Mouse (Mus musculus): ENCODE measurements around the gene Pard3b.

Gene Pard3b

GRCm38 (mm10) chr1:61751008-61751407 is 112.4 kb downstream of the Pard3b start:
- DNase-seq (ENCODE audit: low spot score in 2 of 2), result no peak

DNA sequence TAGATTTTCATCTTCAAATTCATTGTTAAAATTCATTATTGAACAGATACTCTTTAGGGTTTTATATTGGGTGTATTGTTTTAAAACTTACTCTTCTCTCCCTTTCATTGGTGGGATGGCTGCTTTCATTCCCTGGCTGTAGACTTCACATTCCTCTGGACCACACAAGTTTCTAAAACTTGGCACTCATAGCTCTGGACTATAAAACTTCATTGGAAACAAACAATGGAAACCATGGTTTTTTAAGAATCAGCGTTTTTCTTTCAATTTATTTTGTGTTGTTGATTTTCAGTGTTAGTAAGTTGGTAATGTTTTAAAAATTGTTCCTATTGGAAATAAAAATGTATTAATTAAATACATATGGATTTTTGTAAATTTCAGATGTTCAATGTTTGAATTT is 118.1 kb downstream of the Pard3b start:
- DNase-seq (ENCODE audit: low spot score in 2 of 2), result no peak

DNA sequence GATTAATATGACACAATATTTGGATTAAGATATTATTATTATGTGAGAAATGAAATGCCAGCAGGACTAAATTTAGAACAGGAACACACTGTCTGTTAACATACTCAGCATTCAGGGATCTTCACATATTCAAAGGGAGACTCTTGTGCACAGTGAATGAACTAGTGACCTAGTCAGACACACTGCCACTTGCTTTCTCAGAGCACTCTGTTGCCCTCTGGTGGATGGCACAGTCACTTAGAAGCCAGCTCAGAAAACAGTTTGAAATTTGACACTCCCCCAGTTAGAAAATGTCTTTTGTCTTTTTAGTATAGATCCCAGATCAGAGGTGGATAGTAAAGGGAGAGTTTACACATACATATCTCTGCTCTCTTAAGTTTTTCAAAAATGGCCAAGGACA is 132.6 kb downstream of the Pard3b start:
- DNase-seq (ENCODE audit: low spot score in 2 of 2), result peak; percentile 34 to 66

- no peak for DNase-seq (ENCODE audit: low spot score in 2 of 2)
Observed at GRCm38 (mm10) chr1:61778731-61779130, 140.1 kb downstream of the Pard3b start.

DNA sequence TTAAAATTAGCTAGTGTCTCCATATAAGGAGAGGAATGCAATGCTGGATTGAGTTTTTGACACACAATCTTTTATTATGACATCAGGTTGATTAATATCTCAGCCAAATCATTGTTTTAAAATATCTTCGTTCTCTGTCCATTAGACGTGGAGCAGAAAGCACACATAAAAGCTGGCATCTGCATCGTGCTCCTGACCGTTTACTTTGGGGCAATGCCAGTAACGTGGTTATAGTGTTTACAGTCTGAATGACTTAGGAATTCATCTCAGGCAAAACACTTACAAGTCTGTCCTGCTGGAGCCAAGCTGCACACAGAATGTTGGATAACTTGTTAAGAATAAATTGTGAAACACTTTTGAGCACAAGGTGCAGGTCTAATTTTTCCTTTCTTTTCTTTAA is 141.3 kb downstream of the Pard3b start:
- no peak for DNase-seq (ENCODE audit: low spot score in 2 of 2)

GRCm38 (mm10) chr1:61796296-61796695 is 157.7 kb downstream of the Pard3b start:
- DNase-seq (ENCODE audit: low spot score in 2 of 2), result peak in 1 of 2 experiments; percentile 3

GRCm38 (mm10) chr1:61820213-61820612 is 181.6 kb downstream of the Pard3b start:
- DNase-seq (ENCODE audit: low spot score in 2 of 2), result no peak

DNA sequence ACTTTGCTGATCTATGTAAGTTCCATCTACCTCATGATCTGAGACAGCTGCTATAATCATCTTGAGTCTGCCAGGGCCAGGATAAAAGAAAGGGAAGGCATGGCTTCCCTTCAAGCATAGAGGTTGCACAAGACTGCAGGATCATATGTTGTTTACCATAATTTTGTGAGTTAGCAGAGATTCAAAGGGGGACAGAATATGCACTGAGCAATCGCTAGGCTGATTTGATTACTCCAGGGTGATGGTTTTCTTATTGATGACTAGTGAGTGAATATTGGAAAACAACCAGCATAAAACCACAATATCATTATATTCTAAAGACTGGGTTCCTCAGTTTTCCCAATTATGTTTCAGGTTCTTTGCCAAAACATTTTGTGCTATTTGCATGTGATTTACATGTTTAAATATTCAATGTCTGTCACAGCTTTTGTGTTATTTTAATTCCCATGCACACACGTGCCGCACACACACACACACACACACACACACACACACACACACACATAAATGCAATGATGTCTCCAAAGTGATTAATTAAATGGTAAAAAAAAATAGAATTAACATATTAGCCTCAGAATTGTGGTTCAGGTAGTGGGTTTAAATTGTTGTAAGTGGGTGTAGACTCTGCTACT is 187.1 kb downstream of the Pard3b start:
- no peak for DNase-seq (ENCODE audit: low spot score in 2 of 2)

DNA sequence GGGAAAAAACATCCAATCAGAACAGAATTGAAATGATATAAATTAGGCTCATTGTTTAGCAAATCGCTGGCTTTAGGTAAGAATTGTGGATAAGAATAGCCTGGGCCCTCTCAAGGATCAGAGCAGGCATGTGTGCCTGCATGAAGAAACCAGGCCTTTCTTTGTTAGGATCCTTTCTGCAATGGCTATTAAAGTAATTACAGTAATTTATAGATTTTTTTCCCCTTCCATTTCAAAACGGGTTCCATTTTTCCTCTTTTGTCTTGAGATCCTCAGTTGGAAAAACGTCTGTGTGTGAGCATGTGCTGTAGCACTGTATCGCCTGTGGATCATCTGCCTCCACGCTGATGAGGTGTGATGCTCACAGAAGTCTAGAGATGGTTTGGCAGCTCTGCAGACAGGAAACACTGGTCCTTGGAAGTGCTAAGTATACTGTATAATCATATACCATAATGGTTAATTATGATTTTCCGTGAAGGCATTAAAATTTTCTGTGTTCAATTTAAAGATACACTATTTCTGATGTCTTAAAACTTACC is 198.5 kb downstream of the Pard3b start:
- no peak for DNase-seq (ENCODE audit: low spot score in 2 of 2)

GRCm38 (mm10) chr1:61846606-61847005 is 208.0 kb downstream of the Pard3b start:
- DNase-seq (ENCODE audit: low spot score in 2 of 2), result no peak

DNA sequence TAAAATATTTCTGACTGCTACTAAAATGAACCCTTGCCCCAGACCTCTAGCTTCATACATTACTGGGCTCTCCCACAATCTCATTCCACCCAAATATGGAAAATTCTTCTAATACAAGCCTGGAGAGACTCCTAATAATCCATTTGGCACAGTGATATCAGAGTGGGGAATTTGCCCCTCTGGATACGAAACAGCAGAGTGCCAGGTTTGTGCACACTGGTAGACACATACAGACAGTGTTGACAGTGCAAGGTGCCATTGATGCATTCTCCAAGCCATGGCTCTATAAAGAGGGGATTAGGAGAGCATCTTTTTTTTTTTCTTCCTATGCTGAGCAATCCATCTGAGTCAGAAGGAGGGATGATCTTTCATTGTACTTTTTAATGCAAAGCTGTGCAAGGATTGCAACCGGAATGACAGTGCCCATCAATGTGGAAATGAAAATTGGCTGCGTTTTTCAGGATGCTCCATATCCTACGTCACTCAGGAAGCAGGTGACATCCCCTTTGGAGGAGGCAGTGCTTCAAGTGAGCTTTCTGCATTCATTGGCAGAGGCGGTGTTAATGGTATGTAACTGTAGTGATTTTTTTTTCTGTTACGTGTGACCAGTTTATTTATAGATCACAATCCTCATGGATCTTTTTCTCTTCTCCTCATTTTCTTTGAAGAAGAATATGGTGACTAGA is 210.5 kb downstream of the Pard3b start:
- no peak for DNase-seq (ENCODE audit: low spot score in 2 of 2)

DNA sequence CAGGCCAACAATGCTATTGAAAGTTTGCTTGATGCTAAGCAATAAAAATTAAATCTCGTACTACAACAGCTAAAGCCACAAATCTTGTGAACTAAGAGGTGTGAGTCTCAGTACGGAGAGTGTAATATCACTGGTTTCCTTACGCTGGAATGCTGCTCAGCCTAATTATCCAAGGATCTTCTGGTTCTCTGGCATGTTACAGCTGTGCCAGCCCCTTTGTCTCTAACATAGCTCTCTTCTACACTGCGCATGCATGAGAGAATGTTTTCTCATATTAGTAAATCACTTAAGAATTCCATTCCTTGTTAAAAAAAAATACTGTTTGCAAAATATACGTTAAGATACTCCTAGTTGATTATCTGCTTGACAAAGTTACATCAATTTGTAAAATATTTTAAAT is 211.8 kb downstream of the Pard3b start:
- no peak for DNase-seq (ENCODE audit: low spot score in 2 of 2)

- no peak for DNase-seq (ENCODE audit: low spot score in 2 of 2)
Observed at GRCm38 (mm10) chr1:61851176-61851575, 212.6 kb downstream of the Pard3b start.

DNA sequence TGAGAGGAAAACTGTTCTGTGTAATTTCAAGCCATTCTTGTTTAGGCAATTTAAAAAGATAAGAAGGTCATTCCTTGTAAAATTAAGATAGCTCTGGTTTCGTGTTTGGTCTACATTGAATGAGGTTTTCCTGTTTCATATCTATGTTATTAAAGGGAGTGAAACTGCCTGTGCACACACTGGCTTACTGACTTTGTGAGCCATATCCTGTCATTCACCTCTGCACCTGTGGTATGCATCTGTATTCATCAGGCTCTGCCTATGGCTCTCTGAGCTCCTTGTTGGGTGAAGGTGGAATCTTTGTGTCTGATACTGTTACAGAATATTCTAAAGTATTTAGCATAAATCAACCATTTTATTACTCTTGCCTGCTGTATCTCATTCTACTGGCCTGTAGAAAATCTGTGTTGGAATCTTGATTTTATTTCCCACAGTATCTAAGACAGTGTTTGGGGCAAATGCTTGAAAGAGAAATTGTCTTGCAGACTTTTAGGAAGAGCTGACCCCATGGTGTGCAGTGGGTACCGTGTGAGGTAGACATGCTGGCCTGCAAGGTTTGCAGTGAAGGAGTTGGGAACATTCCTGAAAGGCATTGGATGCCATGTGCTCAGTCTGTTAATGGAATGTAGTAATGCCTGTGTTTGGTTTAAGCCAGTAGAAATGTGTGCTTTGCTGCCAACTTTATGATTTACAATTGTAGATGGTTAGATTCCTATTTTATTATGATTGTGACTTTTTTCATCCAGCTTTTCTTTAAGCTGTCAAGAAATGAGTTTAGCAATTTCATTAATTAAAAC is 228.9 kb downstream of the Pard3b start:
- no peak for DNase-seq (ENCODE audit: low spot score in 2 of 2)

DNA sequence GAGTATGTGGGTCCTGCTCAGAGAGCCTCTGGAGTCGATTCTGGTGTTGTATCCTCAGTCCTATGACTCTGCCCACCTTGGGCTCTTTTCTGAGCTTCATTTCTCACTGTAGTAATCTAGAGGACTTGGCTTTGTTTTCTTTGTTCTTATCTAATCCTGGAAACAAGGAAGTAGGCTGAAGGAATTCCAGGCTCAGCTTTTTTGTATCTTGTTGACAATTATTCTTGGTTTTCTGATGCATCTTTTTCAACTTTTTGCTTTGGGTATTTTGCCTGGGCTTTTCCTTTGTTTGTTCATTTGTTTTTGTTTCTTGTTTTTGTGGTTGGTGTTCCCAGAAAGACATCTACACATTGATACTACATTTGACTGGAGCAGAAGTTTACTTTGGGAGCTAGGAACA is 236.3 kb downstream of the Pard3b start:
- no peak for DNase-seq (ENCODE audit: low spot score in 2 of 2)

GRCm38 (mm10) chr1:61879706-61880470 is 241.3 kb downstream of the Pard3b start:
- DNase-seq (ENCODE audit: low spot score in 2 of 2), result no peak

- DNase-seq (ENCODE audit: low spot score in 2 of 2), result peak in 1 of 2 experiments; percentile 50
Observed at GRCm38 (mm10) chr1:61896048-61896447, 257.4 kb downstream of the Pard3b start.

DNA sequence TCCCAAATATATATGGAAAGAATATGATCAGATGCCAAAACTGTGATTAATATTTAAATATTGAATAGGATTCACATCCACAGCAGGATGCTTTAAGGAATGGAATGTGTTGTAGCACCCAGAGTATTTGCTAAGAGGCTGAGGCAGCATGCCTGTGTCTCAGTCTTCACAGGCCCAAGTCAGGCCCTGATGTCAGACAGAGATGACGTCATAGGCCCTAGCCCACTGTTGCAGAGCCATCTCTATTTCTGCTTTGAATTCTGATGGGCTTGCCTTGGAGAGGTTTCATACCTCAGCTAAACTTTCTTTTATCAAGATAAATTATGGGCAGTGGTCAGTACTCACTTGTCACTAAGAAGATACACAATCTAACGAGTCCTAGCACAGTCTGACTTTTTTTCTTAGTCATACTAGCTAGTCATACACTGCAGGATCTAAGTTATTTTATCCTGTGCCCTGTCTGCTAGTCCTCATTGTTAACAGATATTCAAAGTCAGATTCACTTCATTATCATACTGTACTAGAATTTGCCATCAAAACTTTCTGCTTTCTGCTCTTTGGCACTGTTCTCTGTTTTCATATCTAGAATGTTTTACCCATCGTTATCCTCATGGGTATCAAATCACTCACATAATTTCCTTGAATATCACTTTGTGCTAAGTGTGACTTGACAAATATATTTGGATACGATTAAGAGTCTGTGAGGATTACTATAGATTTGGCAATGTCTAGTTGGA is 264.8 kb downstream of the Pard3b start:
- DNase-seq (ENCODE audit: low spot score in 2 of 2), result no peak

DNA sequence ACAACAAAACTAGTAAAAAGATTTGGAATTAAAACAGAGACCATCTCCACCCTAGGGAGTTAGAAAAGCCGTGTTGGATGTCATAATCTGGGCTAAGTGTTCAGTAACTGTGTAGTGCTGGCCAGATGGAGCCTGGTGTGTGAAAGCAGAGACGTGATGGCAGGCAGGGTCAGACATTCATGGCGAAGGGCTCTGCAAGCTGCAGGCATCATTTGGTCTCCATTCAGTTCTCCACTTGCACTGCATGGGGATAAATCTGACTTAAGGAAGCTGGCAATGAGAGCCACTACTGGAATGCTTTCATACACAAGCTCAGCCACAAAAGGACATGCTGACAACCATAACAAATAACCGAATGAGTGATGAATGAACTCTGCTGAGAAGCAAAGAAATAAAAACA is 265.4 kb downstream of the Pard3b start:
- DNase-seq (ENCODE audit: low spot score in 2 of 2), result no peak

DNA sequence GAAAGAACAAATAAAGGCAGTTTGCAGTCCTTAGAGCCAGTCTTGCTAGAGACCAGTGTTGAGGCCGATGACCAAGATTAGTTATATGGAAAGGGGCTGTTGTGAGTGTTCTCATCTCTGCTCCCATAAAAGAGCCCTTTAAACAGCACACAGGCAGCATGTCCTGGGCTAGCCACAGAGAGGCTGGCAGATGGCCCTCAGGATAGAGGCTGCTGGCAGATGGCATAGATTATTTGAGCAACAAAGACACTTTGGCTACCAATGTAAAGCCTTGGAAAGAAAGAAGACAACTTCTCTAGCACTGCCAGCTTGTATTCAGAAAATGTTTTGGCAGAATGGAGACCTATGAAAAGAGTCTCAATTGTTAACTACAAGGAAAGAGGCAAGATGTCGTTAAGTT is 274.3 kb downstream of the Pard3b start:
- DNase-seq (ENCODE audit: low spot score in 2 of 2), result peak in 1 of 2 experiments; percentile 60

- peak in 1 of 2 experiments; percentile 15 for DNase-seq (ENCODE audit: low spot score in 2 of 2)
Observed at GRCm38 (mm10) chr1:61924958-61925357, 286.3 kb downstream of the Pard3b start.
